Mouse (Mus musculus) neutrophil, adult 65 days (primary cell): ENCODE results near the gene Gins3. TPM values are rescaled to one million over a fixed set of nuclear protein-coding genes. Genes with fewer than 3 reads are reported as not detected.

ENCODE experiments used
- total RNA-seq: library from RNA; stranded (reverse); gene quantifications from 2 replicates; pipeline ENCODE4 v1.2.4, GENCODE M21; 2023

The Gins3 gene
- 6.2 and 7.2 TPM in 2 replicates for total RNA-seq

GRCm38 (mm10) chr8:95633262-95634062, at the start of gene Gins3:
Gene Gins3 (plus strand): TSS chr8:95633453.

GRCm38 (mm10) chr8:95676631-95677030, 43.4 kb downstream of the Gins3 start, which contains the start of gene Ndrg4:
Gene Ndrg4 (plus strand): TSS chr8:95676980.

Other genes with a start within 250 kb of the Gins3 start
- gene Cfap20, start 198.6 kb upstream of the Gins3 start, total RNA-seq, result 44.1 and 59.8 TPM in 2 replicates
- gene Csnk2a2, start 143.4 kb upstream of the Gins3 start, total RNA-seq, result 40.2 and 47.0 TPM in 2 replicates
- not detected in 2 replicates for gene Ccdc113, start 99.4 kb upstream of the Gins3 start, total RNA-seq
- not detected in 2 replicates for gene Prss54, start 57.1 kb upstream of the Gins3 start, total RNA-seq
- gene Ndrg4, start 43.5 kb downstream of the Gins3 start, total RNA-seq, result not detected in 2 replicates
- gene Setd6, start 82.4 kb downstream of the Gins3 start, total RNA-seq, result 3.8 and 4.5 TPM in 2 replicates
- 189 and 268 TPM in 2 replicates for gene Cnot1, start 174.0 kb downstream of the Gins3 start, total RNA-seq
- gene Sap18b, start 191.9 kb downstream of the Gins3 start, total RNA-seq, result 58.5 and 71.4 TPM in 2 replicates
- gene Slc38a7, start 220.1 kb downstream of the Gins3 start, total RNA-seq, result 5.1 and 12.4 TPM in 2 replicates